Mouse (Mus musculus): ENCODE data around the gene Ythdf2. TPM values are rescaled to one million over a fixed set of nuclear protein-coding genes. Genes with fewer than 3 reads are reported as not detected.

The Ythdf2 gene
- polyA plus RNA-seq, 1 experiment from 2014 or later = 126 TPM

DNA sequence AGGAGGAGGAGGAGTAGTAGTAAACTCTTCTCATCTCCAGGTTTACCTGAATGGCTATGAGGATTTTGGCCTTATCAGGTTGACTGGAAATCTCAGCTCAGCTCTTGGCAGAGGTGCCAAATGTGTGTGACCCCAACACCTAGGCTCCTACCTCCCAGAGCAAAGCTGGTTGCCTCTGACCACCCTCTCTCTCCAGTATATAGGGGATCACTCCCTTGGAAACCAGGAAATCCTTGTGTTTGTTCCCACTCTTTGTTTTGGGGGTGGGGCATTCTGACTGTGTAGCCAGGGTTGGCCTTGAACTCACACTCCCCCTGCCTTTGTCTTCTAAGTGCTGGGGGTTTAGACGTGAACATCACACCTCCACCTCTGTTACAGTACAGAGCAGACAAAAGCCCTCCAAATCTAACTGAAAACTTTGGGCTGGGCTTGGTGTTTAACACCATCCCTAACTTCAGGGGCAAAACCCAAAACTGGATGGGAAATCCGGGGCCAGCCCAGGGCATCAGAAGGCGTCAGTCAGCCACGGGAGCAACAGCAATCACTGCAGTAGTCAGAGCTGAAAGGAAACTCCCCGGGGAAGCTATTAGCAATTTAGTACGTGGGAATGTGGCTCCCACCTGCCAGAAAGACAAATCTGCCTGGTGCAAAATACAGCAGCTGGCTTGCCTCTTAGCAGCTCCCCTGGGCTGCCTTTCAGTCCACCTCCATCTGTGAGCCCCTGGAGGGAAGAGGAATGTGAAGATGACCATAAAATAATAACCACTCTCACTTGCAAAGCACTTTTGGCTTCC, 57.0 kb downstream of the Ythdf2 start:
- no peak for DNase-seq (ENCODE audit: low spot score)

DNA sequence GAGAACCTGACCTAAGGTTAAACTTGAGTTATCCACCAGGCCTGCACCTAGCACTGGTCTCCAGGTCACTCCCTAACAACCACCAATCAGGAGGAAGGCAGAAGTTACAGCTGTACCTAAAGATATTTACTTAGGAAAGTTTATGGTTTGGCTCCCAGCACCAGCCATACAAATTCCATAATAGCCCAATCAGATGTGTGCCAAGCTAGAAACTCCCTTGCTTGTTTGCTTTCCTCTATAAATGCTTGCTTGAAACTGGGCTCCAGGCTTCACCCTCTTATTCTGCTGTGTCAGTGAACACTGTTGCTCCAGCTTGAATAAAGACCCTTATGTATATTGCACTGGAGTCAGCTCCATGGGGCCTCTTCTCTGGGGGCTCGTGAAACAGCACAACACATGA, 60.4 kb downstream of the Ythdf2 start:
- DNase-seq (ENCODE audit: low spot score) = no peak

DNA sequence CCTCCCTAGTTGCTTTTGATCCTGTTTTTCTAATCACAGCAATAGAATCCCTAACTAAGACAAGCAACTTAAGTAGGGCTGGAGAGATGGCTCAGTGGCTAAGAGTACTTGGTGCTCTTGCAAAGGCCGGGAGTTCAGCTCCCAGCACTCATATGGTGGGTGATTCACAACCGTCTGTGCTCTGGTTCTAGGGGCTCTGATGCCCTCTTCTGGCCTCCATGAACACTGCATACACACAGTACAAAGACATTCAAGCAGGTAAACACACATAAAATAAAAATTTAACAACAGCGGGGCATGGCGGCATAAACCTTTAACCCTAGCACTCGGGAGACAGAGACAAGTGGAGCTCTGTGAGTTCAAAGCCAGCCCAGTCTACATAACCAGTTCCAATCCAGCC, 65.9 kb downstream of the Ythdf2 start:
- no peak for DNase-seq (ENCODE audit: low spot score)

DNA sequence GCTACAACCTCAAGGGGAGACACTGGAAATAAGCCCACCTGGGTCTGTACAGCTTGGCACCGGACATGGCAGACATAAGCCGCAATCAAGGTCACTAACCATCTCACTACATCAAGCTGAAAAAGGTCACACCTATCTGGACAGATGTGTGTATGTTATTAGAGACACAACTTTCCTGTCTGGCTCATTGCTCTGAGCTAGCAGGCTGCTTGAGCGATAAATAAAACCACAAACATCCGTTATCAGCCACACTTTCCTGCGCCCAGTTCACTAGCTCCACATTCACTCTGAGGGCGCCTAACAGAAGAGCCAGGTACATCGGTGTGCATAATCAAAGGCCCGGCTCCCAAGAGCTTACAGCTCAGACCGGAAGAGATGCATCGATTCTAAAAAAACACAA, 67.0 kb downstream of the Ythdf2 start:
- DNase-seq (ENCODE audit: low spot score) = no peak

DNA sequence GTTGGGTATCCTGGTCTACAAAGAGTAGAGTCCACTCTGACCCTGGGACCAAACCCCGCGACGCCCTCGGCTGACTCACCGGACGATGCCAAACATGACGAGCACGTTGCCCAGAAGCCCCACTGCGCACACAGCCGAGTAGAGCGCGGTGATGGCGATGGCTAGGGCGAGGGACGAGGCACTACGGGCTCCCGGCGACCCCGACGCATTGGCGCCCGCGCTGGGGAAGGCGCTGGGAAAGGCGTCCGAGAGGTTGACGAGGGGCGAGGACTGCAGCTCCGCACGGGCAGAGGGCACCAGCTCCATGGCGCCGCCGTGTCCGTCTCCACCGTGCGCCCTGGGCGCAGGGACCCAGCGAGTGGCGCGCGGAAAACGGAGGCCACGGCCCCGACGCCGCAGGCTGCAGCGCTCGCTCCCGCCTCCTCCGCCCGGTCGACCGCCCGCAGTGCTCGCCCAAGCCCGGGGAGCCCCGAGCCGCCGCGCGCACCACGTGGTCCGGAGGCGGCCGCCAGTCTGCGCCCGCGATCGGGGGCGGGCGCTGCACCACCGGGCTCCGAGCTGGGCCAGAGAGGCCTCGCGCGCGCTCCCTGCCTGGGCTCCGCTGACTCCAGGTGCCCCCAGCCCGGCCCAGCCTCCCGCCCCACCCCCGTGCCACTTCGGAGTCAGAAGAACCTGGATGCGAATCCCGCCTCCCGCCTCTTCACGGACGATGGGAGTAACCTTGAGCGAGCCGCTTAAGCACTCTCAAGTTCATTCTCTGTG, 67.8 kb downstream of the Ythdf2 start, which contains the start of gene Oprd1:
TSS of gene Oprd1 (minus strand) at position 407 of the 762 bp plus-strand sequence.
- no peak for DNase-seq (ENCODE audit: low spot score)

DNA sequence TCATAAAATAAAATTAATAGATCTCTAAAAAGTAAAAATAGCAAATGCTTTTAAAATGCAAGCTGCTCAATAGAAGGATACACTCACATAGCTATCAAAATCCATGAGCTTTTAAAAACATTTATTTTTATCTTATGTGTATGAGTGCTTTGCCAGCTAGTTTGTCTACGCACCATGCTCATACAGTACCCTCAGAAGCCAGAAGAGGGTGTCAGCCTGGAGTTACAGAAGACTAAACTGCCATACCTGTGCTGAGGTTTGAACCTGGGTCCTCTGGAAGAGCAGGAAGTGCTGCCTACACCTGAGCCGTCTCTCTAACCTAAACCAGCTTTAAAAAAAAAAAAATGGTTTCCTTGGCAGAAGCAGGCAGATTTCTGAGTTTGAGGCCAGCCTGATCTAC, 73.5 kb downstream of the Ythdf2 start:
- DNase-seq (ENCODE audit: low spot score) = no peak

DNA sequence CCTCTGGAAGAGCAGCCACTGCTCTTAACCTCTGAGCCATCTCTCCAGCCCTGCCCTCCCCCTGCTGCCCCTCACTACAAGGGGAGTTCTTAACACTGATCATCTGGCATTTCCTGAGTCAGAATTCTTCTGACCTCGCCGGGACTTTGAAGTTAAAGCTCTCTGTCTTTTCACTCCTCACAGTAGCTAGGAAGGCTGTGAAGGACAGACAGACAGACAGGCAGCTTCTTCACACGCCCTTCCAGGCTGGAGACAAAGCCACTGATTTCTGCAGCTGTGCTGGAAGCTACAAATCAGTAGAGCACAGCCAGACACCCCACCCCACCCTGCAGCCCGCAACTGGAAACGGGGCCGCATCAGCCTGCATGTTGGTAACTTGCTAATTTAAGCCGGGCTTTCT, 75.1 kb downstream of the Ythdf2 start:
- no peak for DNase-seq (ENCODE audit: low spot score)

Small RNA genes within 50 kb of the gene (microRNA-seq; reads per million reads assigned to microRNA genes)
- gene Gm22033 (ENCODE audit: borderline number of aligned reads) = not detected

Other genes with a start within 250 kb of the Ythdf2 start
- 0.05 and 0.08 TPM in 2 replicates for gene Gm10300, start 137.6 kb downstream of the Ythdf2 start, polyA plus RNA-seq (2015; fragmentation: Nextera tagmentation; extraction: Ambion mirVana)
- gene Epb41, start 137.0 kb downstream of the Ythdf2 start, polyA plus RNA-seq (2015; fragmentation: Nextera tagmentation; extraction: Ambion mirVana) = 47.5 and 52.0 TPM in 2 replicates
- 0.08 and 0.22 TPM in 2 replicates for gene Oprd1, start 67.8 kb downstream of the Ythdf2 start, polyA plus RNA-seq (2015; fragmentation: Nextera tagmentation; extraction: Ambion mirVana)
- 32.8 and 43.6 TPM in 2 replicates for gene Gmeb1, start 49.3 kb upstream of the Ythdf2 start, polyA plus RNA-seq (2015; fragmentation: Nextera tagmentation; extraction: Ambion mirVana)
- gene Taf12, start 62.1 kb upstream of the Ythdf2 start, polyA plus RNA-seq (2015; fragmentation: Nextera tagmentation; extraction: Ambion mirVana) = 83.0 and 92.5 TPM in 2 replicates
- gene Rab42, start 91.1 kb upstream of the Ythdf2 start, polyA plus RNA-seq (2015; fragmentation: Nextera tagmentation; extraction: Ambion mirVana) = 10.8 and 11.9 TPM in 2 replicates
- 53.2 and 55.1 TPM in 2 replicates for gene Trnau1ap, start 117.2 kb upstream of the Ythdf2 start, polyA plus RNA-seq (2015; fragmentation: Nextera tagmentation; extraction: Ambion mirVana)
- gene Rcc1, start 141.3 kb upstream of the Ythdf2 start, polyA plus RNA-seq (2015; fragmentation: Nextera tagmentation; extraction: Ambion mirVana) = 97.8 and 99.5 TPM in 2 replicates
- gene Phactr4, start 210.2 kb upstream of the Ythdf2 start, polyA plus RNA-seq (2015; fragmentation: Nextera tagmentation; extraction: Ambion mirVana) = 7.0 and 7.8 TPM in 2 replicates

All from thymus, postnatal 0 days (tissue).